9 mouse cellular contexts compared by ENCODE assay signal in genomic region chr19:34772775-34773174, GRCm38 (mm10). TPM values are rescaled to one million over a fixed set of nuclear protein-coding genes. Genes with fewer than 3 reads are reported as not detected.
DNase-seq lines count a peak whose midpoint lies in the region; ATAC-seq and TF ChIP-seq lines count a peak whose summit lies in the region.
"Had no signal": no experiment of that assay in that cellular context is flagged by ENCODE, and none has a peak within 500 bp of the region (broad histone marks: within the 10 kb centered on the region; RNA-seq: fewer than 3 reads in every experiment).

No protein-coding gene starts in this region.

- peak; percentile 21 for DNase-seq in gastrocnemius, adult 2 months
- DNase-seq in gastrocnemius, adult 8-10 months (ENCODE audit: low spot score in 2 of 2) = no peak
- DNase-seq in A20 (ENCODE audit: low read depth, low spot score) = peak; percentile 54
- DNase-seq in adrenal gland, postnatal 25 days = peak; percentile 18
- DNase-seq in forebrain, embryonic 14.5 days (ENCODE audit: low spot score) = peak; percentile 71
- peak; percentile 82 for DNase-seq in kidney, postnatal 14 days
- DNase-seq in liver, postnatal 0 days = peak; percentile 43
- DNase-seq in skeletal muscle tissue, adult 2 months (ENCODE audit: low read depth, low spot score) = peak; percentile 9
- DNase-seq: liver, embryonic 13.5 days had no signal

- no peak overlapping the region for H3K4me2 ChIP-seq in forebrain, embryonic 14.5 days (ENCODE audit: low read length)
- H3K4me2 ChIP-seq in liver, postnatal 0 days (ENCODE audit: low read depth, low read length) = no peak overlapping the region
- H3K4me2 ChIP-seq: liver, embryonic 13.5 days had no signal

- H3K27ac ChIP-seq in gastrocnemius, adult 2 months = no peak overlapping the region
- H3K27ac ChIP-seq in forebrain, embryonic 14.5 days (ENCODE audit: low read depth, low read length) = no peak overlapping the region
- H3K27ac ChIP-seq in liver, postnatal 0 days (ENCODE audit: low read depth) = no peak overlapping the region
- H3K27ac ChIP-seq: liver, embryonic 13.5 days had no signal

- intact Hi-C loops in gastrocnemius, adult 2 months (cut with DNase I) = loop anchor here (1.0 to 10.0 kb wide), 2 partner anchors 106 to 228 kb away; no protein-coding TSS in a partner anchor

- H3K9ac ChIP-seq in forebrain, embryonic 14.5 days (ENCODE audit: low read length) = no peak overlapping the region
- no peak overlapping the region for H3K9ac ChIP-seq in liver, postnatal 0 days (replicated peaks)
- H3K9ac ChIP-seq: liver, embryonic 13.5 days had no signal

- TF ChIP-seq EP300 in liver, postnatal 0 days (IDR thresholded peaks at IDR 0.05; ENCODE audit: low read depth) = no peak

- 29% methylated on average over 6 of the region's 6 CpGs for WGBS in forebrain, embryonic 14.5 days
- WGBS in liver, postnatal 0 days (ENCODE audit: insufficient replicate concordance) = 20% methylated on average over 6 of the region's 6 CpGs

- no peaks in the 10 kb centered on the region for H3K4me1 ChIP-seq in forebrain, embryonic 14.5 days (ENCODE audit: control insufficient read depth, insufficient read depth, low read length)
- no peaks in the 10 kb centered on the region for H3K4me1 ChIP-seq in liver, postnatal 0 days (ENCODE audit: insufficient read depth)
- H3K4me1 ChIP-seq: liver, embryonic 13.5 days had no signal

- no peaks in the 10 kb centered on the region for H3K27me3 ChIP-seq in forebrain, embryonic 14.5 days (replicated peaks; ENCODE audit: control insufficient read depth, insufficient read depth, low read length)
- no peaks in the 10 kb centered on the region for H3K27me3 ChIP-seq in liver, postnatal 0 days (ENCODE audit: insufficient read depth, low read length)
- H3K27me3 ChIP-seq: liver, embryonic 13.5 days had no signal

- no peaks in the 10 kb centered on the region for H3K9me3 ChIP-seq in forebrain, embryonic 14.5 days (replicated peaks; ENCODE audit: control insufficient read depth, low read length)
- H3K9me3 ChIP-seq in liver, postnatal 0 days (ENCODE audit: low read length) = no peaks in the 10 kb centered on the region
- H3K9me3 ChIP-seq: liver, embryonic 13.5 days had no signal

- TF ChIP-seq CTCF in gastrocnemius, adult 2 months (IDR thresholded peaks at IDR 0.05) = peak; percentile 93; the same call in 1 of the 2 replicates
- peak; percentile 83 for TF ChIP-seq CTCF in liver, postnatal 0 days (IDR thresholded peaks at IDR 0.05; ENCODE audit: low read depth)

- H3K36me3 ChIP-seq in forebrain, embryonic 14.5 days (ENCODE audit: control insufficient read depth, insufficient read depth, low read length) = no peaks in the 10 kb centered on the region
- H3K36me3 ChIP-seq in liver, postnatal 0 days (replicated peaks; ENCODE audit: insufficient read depth, low read length) = no peaks in the 10 kb centered on the region
- H3K36me3 ChIP-seq: liver, embryonic 13.5 days had no signal

- peak; percentile 61; the same call in 1 of the 2 replicates for ATAC-seq in forebrain, embryonic 14.5 days
- ATAC-seq in liver, postnatal 0 days = peak; percentile 78

- H3K4me3 ChIP-seq in gastrocnemius, adult 2 months = no peak overlapping the region
- no peak overlapping the region for H3K4me3 ChIP-seq in forebrain, embryonic 14.5 days (ENCODE audit: low read depth, low read length)
- no peak overlapping the region for H3K4me3 ChIP-seq in liver, postnatal 0 days (ENCODE audit: low read depth, low read length)
- H3K4me3 ChIP-seq: liver, embryonic 13.5 days had no signal

RNA-seq across cellular contexts. Expression of gene Slc16a12, which starts 25.7 kb away (rescaled TPM):
- under 1 TPM; 0.38 to 0.47 TPM for total RNA-seq in gastrocnemius, adult 2 months (2021)
- total RNA-seq in gastrocnemius, adult 8-10 months (2022) = 1 to 10 TPM in 1 of 4 experiments, under 1 TPM in 3; 0.34 to 1.8 (median 0.44) TPM
- 0.39 and 1.0 TPM in 2 replicates for total RNA-seq in adrenal gland, postnatal 25 days (2021)
- 2.6 and 3.3 TPM in 2 replicates for polyA plus RNA-seq in forebrain, embryonic 14.5 days (2014; fragmentation: Nextera tagmentation; extraction: Ambion mirVana)
- polyA plus RNA-seq in liver, postnatal 0 days (2015; fragmentation: Nextera tagmentation; extraction: Ambion mirVana) = 17.1 and 22.6 TPM in 2 replicates

Comparison
In these comparisons a context has a peak if more than half of its experiments do, and no peak if none do; other contexts are left out.
1. DNase-seq: peak in gastrocnemius, adult 2 months (single experiment), A20 (single experiment), adrenal gland, postnatal 25 days (single experiment), forebrain, embryonic 14.5 days (single experiment), kidney, postnatal 14 days (single experiment), liver, postnatal 0 days (single experiment) and skeletal muscle tissue, adult 2 months (single experiment); none in gastrocnemius, adult 8-10 months (0 of 2).